Mouse (Mus musculus) intestine, embryonic 16.5 days (tissue): Measurements from ENCODE around the gene Scn5a. TPM values are rescaled to one million over a fixed set of nuclear protein-coding genes. Genes with fewer than 3 reads are reported as not detected.

Source experiments
- ATAC-seq: fragments of 200-750 bp; cut with Nextera tagmentation; 2 replicates; pipeline ENCODE4 v1.8.0; 2017; ENCODE audit warnings: moderate TSS enrichment, moderate library complexity
- H3K27ac ChIP-seq: fragments of 300-500 bp; sonication (generic); 2 replicates; pipeline ENCODE4 v1.5.1; 2014; ENCODE audit warnings: mild to moderate bottlenecking, low read length
- H3K27me3 ChIP-seq: fragments of 300-500 bp; sonication (generic); replicated peaks from 2 replicates; pipeline ENCODE4 v1.6.1; 2014; ENCODE audit warnings: low read length, control low read depth, mixed read lengths; ENCODE audit not compliant: control insufficient read depth, insufficient read depth
- H3K36me3 ChIP-seq: fragments of 300-500 bp; sonication (generic); 2 replicates; pipeline ENCODE4 v1.6.1; 2014; ENCODE audit warnings: low read length, control low read depth; ENCODE audit not compliant: control insufficient read depth, insufficient read depth
- H3K4me1 ChIP-seq: fragments of 300-500 bp; sonication (generic); 2 replicates; pipeline ENCODE4 v1.6.1; 2014; ENCODE audit warnings: low read length, control low read depth, mixed read lengths; ENCODE audit not compliant: control insufficient read depth, insufficient read depth
- H3K4me2 ChIP-seq: fragments of 300-500 bp; sonication (generic); 2 replicates; pipeline ENCODE4 v1.6.1; 2014; ENCODE audit warnings: low read depth, low read length, control low read depth
- H3K4me3 ChIP-seq: fragments of 300-500 bp; sonication (generic); 2 replicates; pipeline ENCODE4 v1.5.1; 2014; ENCODE audit warnings: mild to moderate bottlenecking, low read length
- H3K9ac ChIP-seq: fragments of 300-500 bp; sonication (generic); 2 replicates; pipeline ENCODE4 v1.6.1; 2014; ENCODE audit warnings: low read depth, low read length
- H3K9me3 ChIP-seq: fragments of 300-500 bp; sonication (generic); 2 replicates; pipeline ENCODE4 v1.6.1; 2016; ENCODE audit warnings: low read length, control low read depth; ENCODE audit not compliant: control insufficient read depth
- WGBS: fragments of 180-500 bp; shearing (Covaris S2); extraction: QIAGEN DNeasy Blood & Tissue Kit; methylation state at CpG from one replicate; pipeline ENCODE4 v1.1.7; 2014; 5-methylcytosine and 5-hydroxymethylcytosine counted together
- polyA plus RNA-seq: library from polyadenylated mRNA; unstranded; fragments of >200 nt; fragmentation: Nextera tagmentation; extraction: Ambion mirVana; gene quantifications from 2 replicates; pipeline ENCODE4 v1.2.1, GENCODE M21; 2015

Gene Scn5a
- polyA plus RNA-seq, 1 experiment from 2014 or later = 0.26 TPM

DNA sequence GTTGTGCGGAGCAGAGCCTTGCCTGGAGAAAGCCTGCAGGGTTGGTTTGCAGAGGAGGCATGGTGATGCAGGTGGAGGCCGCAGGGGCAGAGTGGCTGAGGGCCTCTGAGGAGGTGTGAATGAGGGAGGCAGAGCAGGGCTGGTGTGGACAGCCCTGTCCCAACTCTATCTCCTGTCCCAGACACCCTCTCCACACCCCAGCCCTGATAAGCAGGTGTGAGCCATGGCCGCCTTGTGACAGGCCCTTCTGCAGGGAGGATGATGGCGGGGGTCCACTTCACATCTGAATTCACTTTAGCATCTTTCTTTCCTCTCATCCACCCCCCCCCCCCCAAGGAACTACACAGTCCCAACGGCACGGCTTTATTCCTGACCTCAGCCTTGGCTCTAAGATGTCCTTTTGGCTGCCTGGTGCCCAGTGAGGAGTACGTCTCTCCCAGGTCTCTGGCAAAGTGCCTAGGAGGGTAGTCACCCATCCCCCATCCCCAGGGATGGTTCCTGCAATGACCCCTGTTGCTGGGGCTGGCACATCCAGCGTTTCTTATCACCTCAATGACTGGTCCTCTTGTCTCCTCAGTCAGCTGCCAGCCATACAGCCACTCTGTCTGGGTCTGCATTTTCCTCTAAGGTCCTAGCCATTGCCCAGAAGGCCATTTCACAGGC, 109.0 kb downstream of the Scn5a start:
- H3K4me1 ChIP-seq = no peaks in the 10 kb centered on the region
- H3K27ac ChIP-seq = no peak overlapping the region
- H3K9ac ChIP-seq = no peak overlapping the region
- H3K4me3 ChIP-seq = no peak overlapping the region
- no peak overlapping the region for H3K4me2 ChIP-seq
- H3K9me3 ChIP-seq = no peaks in the 10 kb centered on the region
- H3K36me3 ChIP-seq = no peaks in the 10 kb centered on the region; the same call in 1 of the 2 replicates
- no peaks in the 10 kb centered on the region for H3K27me3 ChIP-seq
- ATAC-seq = no peak
- 74% methylated on average over 8 of the region's 8 CpGs for WGBS

- peaks cover 16% of the 10 kb centered on the region for H3K36me3 ChIP-seq
- H3K4me3 ChIP-seq = no peak overlapping the region
- no peak for ATAC-seq
- no peak overlapping the region for H3K4me2 ChIP-seq
- no peaks in the 10 kb centered on the region for H3K27me3 ChIP-seq
- no peak overlapping the region for H3K9ac ChIP-seq
- H3K4me1 ChIP-seq = no peaks in the 10 kb centered on the region
- no peaks in the 10 kb centered on the region for H3K9me3 ChIP-seq
- H3K27ac ChIP-seq = no peak overlapping the region
- WGBS = 70% methylated on average over 7 of the region's 7 CpGs
Measured at GRCm38 (mm10) chr9:119465595-119465994, 113.2 kb downstream of the Scn5a start.

DNA sequence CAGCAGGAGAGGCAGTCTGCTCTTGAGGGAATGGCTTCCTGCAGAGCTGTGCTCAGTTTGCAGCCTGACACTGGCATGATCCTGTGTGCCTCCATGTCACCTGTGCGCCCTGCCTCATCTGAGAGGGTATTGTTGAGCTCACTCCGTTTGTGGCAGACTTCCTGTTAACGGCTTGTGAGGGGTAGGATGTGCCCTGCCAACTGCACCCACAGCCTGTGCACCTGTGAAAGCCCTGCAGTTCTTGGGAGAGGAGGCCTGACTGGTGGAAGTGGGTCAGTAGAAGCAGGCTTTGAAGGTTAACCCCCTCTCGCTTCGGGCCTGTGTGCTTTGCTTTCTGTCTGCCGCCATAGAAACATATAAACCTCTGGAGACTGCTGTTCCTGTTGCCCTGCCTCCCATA, 113.8 kb downstream of the Scn5a start:
- no peaks in the 10 kb centered on the region for H3K4me1 ChIP-seq
- H3K4me2 ChIP-seq = no peak overlapping the region
- H3K36me3 ChIP-seq = peaks cover 16% of the 10 kb centered on the region
- no peaks in the 10 kb centered on the region for H3K27me3 ChIP-seq
- H3K9me3 ChIP-seq = no peaks in the 10 kb centered on the region
- ATAC-seq = no peak
- WGBS = 86% methylated on average over 6 of the region's 6 CpGs
- no peak overlapping the region for H3K4me3 ChIP-seq
- H3K27ac ChIP-seq = no peak overlapping the region
- H3K9ac ChIP-seq = no peak overlapping the region

GRCm38 (mm10) chr9:119460410-119460809, 118.4 kb downstream of the Scn5a start:
- Histone ChIP-seq H3K4me3 (no peak overlapping the region), H3K36me3 (peaks cover 20% of the 10 kb centered on the region), H3K27me3 (no peaks in the 10 kb centered on the region), H3K9me3 (no peaks in the 10 kb centered on the region), H3K9ac (no peak overlapping the region), H3K4me1 (no peaks in the 10 kb centered on the region), H3K27ac (no peak overlapping the region), H3K4me2 (no peak overlapping the region)
- WGBS = 46% methylated on average over 8 of the region's 8 CpGs
- ATAC-seq = peak; percentile 44; the same call in 1 of the 2 replicates

GRCm38 (mm10) chr9:119457122-119457521, 121.7 kb downstream of the Scn5a start:
- WGBS = 84% methylated on average over 14 of the region's 14 CpGs
- no peak overlapping the region for H3K9ac ChIP-seq
- H3K4me2 ChIP-seq = no peak overlapping the region
- H3K4me3 ChIP-seq = no peak overlapping the region
- H3K36me3 ChIP-seq = peaks cover 4% of the 10 kb centered on the region
- no peaks in the 10 kb centered on the region for H3K9me3 ChIP-seq
- ATAC-seq = no peak
- no peaks in the 10 kb centered on the region for H3K27me3 ChIP-seq
- no peaks in the 10 kb centered on the region for H3K4me1 ChIP-seq
- H3K27ac ChIP-seq = no peak overlapping the region

DNA sequence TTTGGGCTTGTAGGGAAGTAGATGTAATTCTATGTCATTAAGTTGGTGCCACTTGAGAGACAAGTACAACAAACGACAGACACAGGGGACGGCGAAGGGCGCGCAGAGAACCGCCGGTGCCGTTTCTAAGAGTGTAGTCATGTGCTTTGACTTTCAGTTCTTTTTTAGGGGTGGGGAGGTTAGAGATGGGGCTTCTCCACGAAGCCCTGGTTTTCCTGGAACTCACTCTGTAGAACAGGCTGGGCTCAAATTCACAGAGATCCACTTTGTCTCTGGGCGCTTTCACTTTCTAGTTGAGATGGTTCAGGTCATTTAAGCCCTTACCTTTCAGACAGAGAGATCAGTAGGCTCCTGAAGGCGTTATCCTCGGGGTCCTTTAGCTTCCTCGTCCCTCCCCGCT, 122.8 kb downstream of the Scn5a start:
- H3K4me2 ChIP-seq = no peak overlapping the region
- no peak overlapping the region for H3K9ac ChIP-seq
- H3K27ac ChIP-seq = no peak overlapping the region
- no peak for ATAC-seq
- H3K36me3 ChIP-seq = peaks cover 3% of the 10 kb centered on the region; the same call in 1 of the 2 replicates
- no peaks in the 10 kb centered on the region for H3K27me3 ChIP-seq
- no peaks in the 10 kb centered on the region for H3K4me1 ChIP-seq
- WGBS = 88% methylated on average over 14 of the region's 14 CpGs
- H3K4me3 ChIP-seq = no peak overlapping the region
- H3K9me3 ChIP-seq = no peaks in the 10 kb centered on the region

DNA sequence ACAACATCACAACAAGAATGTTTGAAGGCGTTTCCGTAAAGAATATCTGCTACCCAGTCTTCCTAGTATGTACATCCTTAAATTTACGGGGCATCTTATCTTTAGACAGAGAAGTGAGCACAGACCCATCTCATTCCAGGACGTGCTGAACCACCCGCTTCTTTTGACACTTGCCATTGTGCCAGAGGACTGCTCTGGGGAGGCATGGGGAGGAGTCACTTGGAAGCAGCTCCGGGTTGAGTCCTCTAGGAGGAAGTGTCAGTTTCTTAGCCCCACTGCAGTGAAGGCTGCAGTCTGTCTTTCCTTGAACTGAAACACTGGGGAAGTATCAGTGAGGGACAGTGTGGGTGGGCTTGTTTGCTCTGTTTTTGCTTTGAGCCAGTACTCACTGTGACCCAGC, 133.1 kb downstream of the Scn5a start:
- peak overlapping the region; percentile 93 for H3K9ac ChIP-seq
- H3K9me3 ChIP-seq = no peaks in the 10 kb centered on the region
- peak overlapping the region; percentile 82 for H3K4me3 ChIP-seq
- WGBS = 29% methylated on average over 6 of the region's 6 CpGs
- no peaks in the 10 kb centered on the region for H3K27me3 ChIP-seq
- H3K4me1 ChIP-seq = peaks cover 4% of the 10 kb centered on the region; the same call in 1 of the 2 replicates
- no peak overlapping the region for H3K27ac ChIP-seq
- peaks cover 10% of the 10 kb centered on the region for H3K36me3 ChIP-seq
- ATAC-seq = peak; percentile 38
- peak overlapping the region; percentile 79 for H3K4me2 ChIP-seq

DNA sequence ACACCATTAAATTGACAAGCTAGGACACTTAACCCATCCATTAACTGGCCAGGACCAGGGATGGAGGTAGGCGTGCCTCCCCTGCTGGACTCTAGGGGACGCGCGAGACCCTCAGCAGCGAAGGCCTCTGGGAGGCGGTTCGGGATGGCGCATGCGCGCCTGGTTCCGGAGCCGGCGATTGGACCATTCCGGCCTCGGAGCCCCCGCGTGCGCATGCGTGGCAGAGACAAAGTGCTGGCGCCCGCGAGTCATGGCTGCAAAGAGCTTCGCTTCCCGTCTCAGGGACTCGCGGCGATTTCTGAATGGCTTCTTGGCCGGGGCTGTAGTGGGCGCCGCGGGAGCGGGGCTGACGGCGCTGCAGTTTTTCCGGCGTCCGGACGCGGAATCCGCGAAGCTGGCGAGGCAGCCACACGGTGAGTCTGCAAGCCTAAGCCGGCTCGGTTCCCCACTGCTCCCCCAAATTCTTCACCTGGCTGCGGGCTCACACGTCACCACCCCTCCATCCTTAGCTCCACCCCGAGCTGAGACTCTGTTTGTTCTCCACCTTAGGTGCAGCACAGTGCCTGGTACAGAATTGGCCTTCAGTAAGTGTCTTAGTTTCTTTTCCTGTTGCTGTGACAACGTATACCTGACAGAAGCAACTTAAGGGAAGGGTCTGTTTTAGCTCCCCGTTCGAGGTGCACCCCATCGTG, 133.9 kb downstream of the Scn5a start, which contains the start of gene Exog:
Exog (plus strand) TSS at position 206 of the 692 bp plus-strand sequence.
- H3K36me3 ChIP-seq = peaks cover 6% of the 10 kb centered on the region
- H3K4me1 ChIP-seq = peaks cover 4% of the 10 kb centered on the region; the same call in 1 of the 2 replicates
- WGBS = under 1% methylated on average over 52 of the region's 52 CpGs
- peak within 1 kb of the TSS; percentile 79 for H3K4me2 ChIP-seq
- H3K27me3 ChIP-seq = no peaks in the 10 kb centered on the region
- peak within 1 kb of the TSS; percentile 82 for H3K4me3 ChIP-seq
- H3K27ac ChIP-seq = peak within 1 kb of the TSS; percentile 80
- H3K9me3 ChIP-seq = no peaks in the 10 kb centered on the region
- peak; percentile 92 for ATAC-seq
- H3K9ac ChIP-seq = peak within 1 kb of the TSS; percentile 93

- Histone ChIP-seq H3K4me1 (no peaks in the 10 kb centered on the region), H3K27ac (no peak overlapping the region), H3K9me3 (no peaks in the 10 kb centered on the region), H3K9ac (no peak overlapping the region), H3K27me3 (no peaks in the 10 kb centered on the region), H3K36me3 (0 out of 2 replicates have a peak, but pooled peaks cover 4% of the 10 kb centered on the region), H3K4me2 (no peak overlapping the region), H3K4me3 (no peak overlapping the region)
- WGBS = 89% methylated on average over 9 of the region's 9 CpGs
- no peak for ATAC-seq
Measured at GRCm38 (mm10) chr9:119438498-119439000, 140.3 kb downstream of the Scn5a start.
